Mouse (Mus musculus): ENCODE results near the gene Agbl4. TPM values are rescaled to one million over a fixed set of nuclear protein-coding genes. Genes with fewer than 3 reads are reported as not detected.

Gene Agbl4
- polyA plus RNA-seq, 1 experiment from 2014 or later = 3.4 TPM

DNA sequence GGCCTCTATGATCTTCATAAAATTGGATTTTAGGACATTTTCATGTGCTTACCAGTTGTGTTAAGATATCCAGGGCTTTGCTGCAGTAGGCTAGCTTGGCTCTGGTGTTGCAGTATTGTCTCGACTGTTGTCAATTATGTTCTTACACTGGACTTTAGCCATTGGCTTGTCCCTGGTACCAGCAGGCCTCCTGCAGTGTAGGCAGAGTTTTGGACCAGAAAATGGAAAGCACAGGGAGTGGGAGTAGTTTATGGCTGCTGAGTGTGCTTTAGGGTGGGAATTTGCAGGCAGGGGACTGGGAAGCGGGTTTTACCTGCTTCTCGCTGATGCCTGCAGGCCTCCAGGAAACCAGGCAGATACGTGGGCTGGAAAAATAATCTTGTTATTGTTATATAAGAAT, 132.3 kb downstream of the Agbl4 start:
- no peak overlapping the region for H3K4me2 ChIP-seq (ENCODE audit: low read depth, low read length)
- 82% methylated on average over 4 of the region's 4 CpGs for WGBS
- H3K27ac ChIP-seq (ENCODE audit: low read depth, low read length) = no peak overlapping the region
- no peak overlapping the region for H3K4me3 ChIP-seq (ENCODE audit: low read depth, low read length)
- no peaks in the 10 kb centered on the region for H3K27me3 ChIP-seq (ENCODE audit: control insufficient read depth, insufficient read depth, low read length)
- no peaks in the 10 kb centered on the region for H3K4me1 ChIP-seq (ENCODE audit: control insufficient read depth, insufficient read depth, low read length)
- H3K9ac ChIP-seq (replicated peaks; ENCODE audit: low read depth, low read length) = no peak overlapping the region
- no peak for ATAC-seq (ENCODE audit: low read depth)
- H3K9me3 ChIP-seq (ENCODE audit: control insufficient read depth, low read length) = no peaks in the 10 kb centered on the region
- H3K36me3 ChIP-seq (ENCODE audit: control insufficient read depth, insufficient read depth, low read length) = no peaks in the 10 kb centered on the region

DNA sequence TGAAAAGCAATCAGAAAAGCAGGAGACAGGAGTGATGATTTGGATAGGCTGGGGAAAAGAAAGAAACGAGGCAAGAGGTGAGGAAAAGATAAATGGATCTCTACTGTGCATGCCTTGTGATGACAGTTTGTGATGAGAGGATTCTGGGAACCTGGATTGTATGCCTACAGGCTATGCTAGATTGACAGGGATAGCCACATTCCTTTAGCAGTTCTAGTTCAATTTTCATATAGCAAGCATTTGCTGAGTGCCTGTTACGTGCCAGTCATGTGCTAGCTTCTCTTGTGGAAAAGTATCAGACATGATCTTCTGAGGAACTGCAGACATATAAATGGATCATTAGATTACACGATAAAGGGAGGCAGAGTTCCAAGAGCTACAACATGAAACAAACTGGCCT, 151.8 kb downstream of the Agbl4 start:
- Histone ChIP-seq H3K27ac (ENCODE audit: low read depth, low read length) (no peak overlapping the region), H3K9ac (replicated peaks; ENCODE audit: low read depth, low read length) (no peak overlapping the region), H3K27me3 (ENCODE audit: control insufficient read depth, insufficient read depth, low read length) (no peaks in the 10 kb centered on the region), H3K4me3 (ENCODE audit: low read depth, low read length) (no peak overlapping the region), H3K4me1 (ENCODE audit: control insufficient read depth, insufficient read depth, low read length) (no peaks in the 10 kb centered on the region), H3K36me3 (ENCODE audit: control insufficient read depth, insufficient read depth, low read length) (no peaks in the 10 kb centered on the region), H3K9me3 (ENCODE audit: control insufficient read depth, low read length) (no peaks in the 10 kb centered on the region), H3K4me2 (ENCODE audit: low read depth, low read length) (no peak overlapping the region)
- WGBS = 77% methylated on average over 3 of the region's 3 CpGs
- no peak for ATAC-seq (ENCODE audit: low read depth)

DNA sequence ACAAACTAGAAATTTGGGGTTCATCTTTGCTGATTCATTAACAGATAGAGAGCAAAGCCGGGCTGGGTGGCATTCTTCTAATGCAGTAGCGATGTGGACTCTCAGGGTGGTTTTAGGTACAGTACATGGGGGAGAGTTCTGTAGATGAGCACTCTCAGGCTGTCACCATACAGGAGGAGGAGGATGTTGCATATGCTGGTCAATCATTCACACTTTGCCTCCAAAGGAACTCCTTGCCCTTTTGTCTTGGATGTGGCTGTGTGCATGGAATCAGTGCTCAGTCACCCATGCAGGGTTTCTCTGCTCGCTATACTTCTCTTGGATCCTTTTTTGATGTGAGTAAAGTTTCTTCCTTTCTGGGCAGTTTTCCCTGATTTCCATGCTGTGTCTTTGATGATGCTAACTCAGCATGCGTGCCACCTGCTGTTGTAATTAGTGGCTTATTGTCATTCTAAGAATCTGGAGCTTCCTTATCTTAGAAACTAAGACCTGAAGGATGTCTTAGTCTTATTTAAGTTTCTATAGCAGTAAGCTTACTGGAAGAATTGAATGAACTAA, 200.3 kb downstream of the Agbl4 start:
- no peaks in the 10 kb centered on the region for H3K27me3 ChIP-seq (ENCODE audit: control insufficient read depth, insufficient read depth, low read length)
- no peak; the same call in 1 of the 2 replicates for ATAC-seq (ENCODE audit: low read depth)
- no peaks in the 10 kb centered on the region for H3K36me3 ChIP-seq (ENCODE audit: control insufficient read depth, insufficient read depth, low read length)
- no peaks in the 10 kb centered on the region for H3K9me3 ChIP-seq (ENCODE audit: control insufficient read depth, low read length)
- WGBS = 44% methylated on average over 4 of the region's 4 CpGs
- no peak overlapping the region for H3K4me3 ChIP-seq (ENCODE audit: low read depth, low read length)
- no peak overlapping the region for H3K4me2 ChIP-seq (ENCODE audit: low read depth, low read length)
- H3K9ac ChIP-seq (replicated peaks; ENCODE audit: low read depth, low read length) = no peak overlapping the region
- H3K27ac ChIP-seq (ENCODE audit: low read depth, low read length) = no peak overlapping the region
- no peaks in the 10 kb centered on the region for H3K4me1 ChIP-seq (ENCODE audit: control insufficient read depth, insufficient read depth, low read length)

DNA sequence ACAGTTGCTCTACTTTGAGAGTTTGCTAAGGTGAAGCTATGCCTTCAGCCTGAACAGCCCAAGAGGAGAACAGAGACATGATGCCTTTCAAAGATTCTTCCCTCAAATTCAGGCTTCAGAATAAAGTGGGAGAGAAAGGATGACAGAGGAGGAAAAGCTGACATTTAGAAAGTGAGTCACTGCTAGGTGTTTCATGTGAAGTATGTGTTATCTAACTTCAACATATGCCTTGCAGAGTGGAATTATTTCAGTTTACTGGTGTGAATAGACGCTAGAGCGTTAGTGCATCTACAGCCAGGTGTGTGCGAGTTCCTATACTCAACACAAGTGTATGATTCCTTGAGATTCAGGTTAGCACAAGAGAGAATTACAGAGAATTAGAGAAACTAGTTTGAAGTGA, 244.0 kb downstream of the Agbl4 start:
- H3K27me3 ChIP-seq (ENCODE audit: control insufficient read depth, insufficient read depth, low read length) = no peaks in the 10 kb centered on the region
- no peak overlapping the region for H3K4me3 ChIP-seq (ENCODE audit: low read depth, low read length)
- H3K36me3 ChIP-seq (ENCODE audit: control insufficient read depth, insufficient read depth, low read length) = no peaks in the 10 kb centered on the region
- 94% methylated on average over 3 of the region's 3 CpGs for WGBS
- H3K9ac ChIP-seq (replicated peaks; ENCODE audit: low read depth, low read length) = no peak overlapping the region
- H3K27ac ChIP-seq (ENCODE audit: low read depth, low read length) = no peak overlapping the region
- no peak overlapping the region for H3K4me2 ChIP-seq (ENCODE audit: low read depth, low read length)
- no peaks in the 10 kb centered on the region for H3K9me3 ChIP-seq (ENCODE audit: control insufficient read depth, low read length)
- H3K4me1 ChIP-seq (ENCODE audit: control insufficient read depth, insufficient read depth, low read length) = no peaks in the 10 kb centered on the region
- ATAC-seq (ENCODE audit: low read depth) = no peak

DNA sequence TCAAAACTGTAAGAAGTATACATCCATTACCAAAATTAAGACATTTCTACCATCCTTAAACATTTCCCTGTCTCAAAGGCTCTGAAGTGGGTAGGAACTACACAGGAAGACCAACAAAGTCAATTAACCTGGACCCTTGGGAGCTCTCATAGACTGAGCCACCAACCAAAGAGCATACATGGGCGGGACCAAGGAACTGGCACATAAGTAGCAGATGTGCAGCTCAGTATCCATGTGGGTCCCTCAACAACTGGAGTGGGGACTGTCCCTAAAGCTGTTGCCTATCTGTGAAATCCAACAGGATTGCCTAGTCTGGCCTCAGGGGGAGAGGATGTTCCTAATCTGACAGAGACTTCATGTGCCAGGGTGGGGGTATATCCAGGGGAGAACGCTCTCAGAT, 265.5 kb downstream of the Agbl4 start:
- 87% methylated on average over 2 of the region's 2 CpGs for WGBS
- H3K9ac ChIP-seq (replicated peaks; ENCODE audit: low read depth, low read length) = no peak overlapping the region
- no peaks in the 10 kb centered on the region for H3K4me1 ChIP-seq (ENCODE audit: control insufficient read depth, insufficient read depth, low read length)
- no peaks in the 10 kb centered on the region for H3K36me3 ChIP-seq (ENCODE audit: control insufficient read depth, insufficient read depth, low read length)
- no peaks in the 10 kb centered on the region for H3K9me3 ChIP-seq (ENCODE audit: control insufficient read depth, low read length)
- ATAC-seq (ENCODE audit: low read depth) = no peak
- no peak overlapping the region for H3K4me3 ChIP-seq (ENCODE audit: low read depth, low read length)
- no peak overlapping the region for H3K27ac ChIP-seq (ENCODE audit: low read depth, low read length)
- H3K27me3 ChIP-seq (ENCODE audit: control insufficient read depth, insufficient read depth, low read length) = no peaks in the 10 kb centered on the region
- no peak overlapping the region for H3K4me2 ChIP-seq (ENCODE audit: low read depth, low read length)

DNA sequence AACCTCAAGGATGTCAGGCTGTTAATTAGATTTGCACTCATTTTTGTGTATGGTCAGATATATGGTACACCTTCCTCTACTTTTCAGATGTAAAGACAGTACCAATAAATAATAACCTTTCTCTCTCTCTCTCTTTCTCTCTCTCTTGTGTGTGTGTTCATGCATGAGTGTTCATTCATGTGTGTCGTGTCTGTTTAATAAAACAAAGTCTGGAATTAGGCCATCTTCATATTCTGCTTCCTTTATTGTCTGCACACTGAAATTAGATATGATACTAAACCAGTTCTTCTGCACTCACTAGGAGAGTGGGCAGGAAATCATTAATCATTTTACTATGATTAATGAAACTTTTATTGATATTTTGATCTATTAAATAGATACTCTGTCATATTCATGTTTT, 276.7 kb downstream of the Agbl4 start:
- Histone ChIP-seq H3K27ac (ENCODE audit: low read depth, low read length) (no peak overlapping the region), H3K9me3 (ENCODE audit: control insufficient read depth, low read length) (no peaks in the 10 kb centered on the region), H3K4me3 (ENCODE audit: low read depth, low read length) (no peak overlapping the region), H3K4me2 (ENCODE audit: low read depth, low read length) (no peak overlapping the region), H3K4me1 (ENCODE audit: control insufficient read depth, insufficient read depth, low read length) (no peaks in the 10 kb centered on the region), H3K9ac (replicated peaks; ENCODE audit: low read depth, low read length) (no peak overlapping the region), H3K27me3 (ENCODE audit: control insufficient read depth, insufficient read depth, low read length) (no peaks in the 10 kb centered on the region), H3K36me3 (ENCODE audit: control insufficient read depth, insufficient read depth, low read length) (no peaks in the 10 kb centered on the region)
- 78% methylated on average over 1 of the region's 1 CpGs for WGBS
- no peak for ATAC-seq (ENCODE audit: low read depth)

DNA sequence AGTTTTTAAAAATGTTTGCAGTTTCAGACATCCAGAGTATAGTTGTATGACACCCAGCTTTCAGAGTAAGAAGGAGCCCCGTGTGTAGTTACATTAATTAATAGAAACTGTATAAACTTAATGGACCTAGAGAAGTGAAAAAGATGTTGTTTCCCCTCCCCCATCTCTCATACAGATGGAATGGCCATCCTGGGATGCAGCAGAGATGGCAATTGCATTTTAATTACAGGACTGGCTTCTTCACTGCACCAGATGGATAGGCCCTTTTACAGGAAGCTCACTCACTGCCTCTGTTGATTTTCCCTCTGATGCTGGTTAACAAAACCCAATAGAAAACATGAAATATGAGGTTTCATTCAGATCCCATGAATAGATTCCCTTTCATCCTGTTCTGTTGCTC, 337.7 kb downstream of the Agbl4 start:
- Histone ChIP-seq H3K4me1 (ENCODE audit: control insufficient read depth, insufficient read depth, low read length) (peaks cover 4% of the 10 kb centered on the region; the same call in 1 of the 2 replicates), H3K36me3 (ENCODE audit: control insufficient read depth, insufficient read depth, low read length) (no peaks in the 10 kb centered on the region), H3K27ac (ENCODE audit: low read depth, low read length) (no peak overlapping the region), H3K9ac (replicated peaks; ENCODE audit: low read depth, low read length) (no peak overlapping the region), H3K27me3 (ENCODE audit: control insufficient read depth, insufficient read depth, low read length) (no peaks in the 10 kb centered on the region), H3K9me3 (ENCODE audit: control insufficient read depth, low read length) (no peaks in the 10 kb centered on the region), H3K4me2 (ENCODE audit: low read depth, low read length) (no peak overlapping the region), H3K4me3 (ENCODE audit: low read depth, low read length) (no peak overlapping the region)
- WGBS = 33% methylated on average over 1 of the region's 1 CpGs
- ATAC-seq (ENCODE audit: low read depth) = peak; percentile 90

DNA sequence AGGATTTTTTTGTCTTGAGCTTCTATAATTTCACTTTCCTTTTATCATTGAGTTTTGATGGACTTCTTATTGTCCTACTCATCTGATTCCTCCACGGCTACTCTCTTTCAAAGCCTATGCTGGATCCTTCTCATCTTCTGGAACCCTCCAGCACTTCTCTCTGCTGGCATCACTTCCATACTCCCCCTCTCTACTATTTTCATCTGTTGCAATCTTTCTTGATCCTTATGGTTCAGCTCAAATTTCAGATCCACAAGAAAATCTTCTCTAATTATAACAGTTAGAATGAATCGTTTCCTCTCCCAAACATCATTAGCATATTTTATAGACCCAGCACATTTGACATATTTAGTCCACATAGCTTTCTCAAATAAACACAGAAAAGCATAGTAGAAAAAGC, 360.5 kb downstream of the Agbl4 start:
- H3K36me3 ChIP-seq (ENCODE audit: control insufficient read depth, insufficient read depth, low read length) = no peaks in the 10 kb centered on the region
- no peak overlapping the region for H3K4me2 ChIP-seq (ENCODE audit: low read depth, low read length)
- H3K27ac ChIP-seq (ENCODE audit: low read depth, low read length) = no peak overlapping the region
- H3K27me3 ChIP-seq (ENCODE audit: control insufficient read depth, insufficient read depth, low read length) = no peaks in the 10 kb centered on the region
- no peaks in the 10 kb centered on the region for H3K9me3 ChIP-seq (ENCODE audit: control insufficient read depth, low read length)
- ATAC-seq (ENCODE audit: low read depth) = no peak
- no peaks in the 10 kb centered on the region for H3K4me1 ChIP-seq (ENCODE audit: control insufficient read depth, insufficient read depth, low read length)
- H3K4me3 ChIP-seq (ENCODE audit: low read depth, low read length) = no peak overlapping the region
- H3K9ac ChIP-seq (replicated peaks; ENCODE audit: low read depth, low read length) = no peak overlapping the region
- 84% methylated on average over 2 of the region's 2 CpGs for WGBS

DNA sequence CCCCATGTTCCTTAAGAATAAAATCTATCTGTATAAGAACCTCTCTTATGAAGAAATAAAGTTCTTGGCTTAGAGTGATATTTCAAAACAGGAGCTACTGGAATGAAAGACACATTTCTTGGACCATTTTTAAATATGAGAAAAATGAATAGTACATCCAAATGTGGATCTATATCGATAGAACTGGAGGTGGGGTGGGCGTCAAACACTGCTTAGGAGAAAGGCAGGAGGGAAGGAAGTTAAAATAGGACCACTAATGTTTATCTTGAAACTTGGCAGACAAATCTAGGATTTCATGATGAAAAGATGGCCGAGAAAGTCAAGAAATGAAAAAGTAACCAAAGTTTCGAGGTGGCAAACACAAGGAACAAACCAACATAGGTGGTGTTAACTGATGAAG, 391.1 kb downstream of the Agbl4 start:
- Histone ChIP-seq H3K36me3 (ENCODE audit: control insufficient read depth, insufficient read depth, low read length) (no peaks in the 10 kb centered on the region), H3K4me2 (ENCODE audit: low read depth, low read length) (no peak overlapping the region), H3K4me1 (ENCODE audit: control insufficient read depth, insufficient read depth, low read length) (no peaks in the 10 kb centered on the region), H3K27me3 (ENCODE audit: control insufficient read depth, insufficient read depth, low read length) (no peaks in the 10 kb centered on the region), H3K27ac (ENCODE audit: low read depth, low read length) (no peak overlapping the region), H3K4me3 (ENCODE audit: low read depth, low read length) (no peak overlapping the region), H3K9ac (replicated peaks; ENCODE audit: low read depth, low read length) (no peak overlapping the region), H3K9me3 (ENCODE audit: control insufficient read depth, low read length) (no peaks in the 10 kb centered on the region)
- WGBS = 86% methylated on average over 4 of the region's 4 CpGs
- ATAC-seq (ENCODE audit: low read depth) = no peak

DNA sequence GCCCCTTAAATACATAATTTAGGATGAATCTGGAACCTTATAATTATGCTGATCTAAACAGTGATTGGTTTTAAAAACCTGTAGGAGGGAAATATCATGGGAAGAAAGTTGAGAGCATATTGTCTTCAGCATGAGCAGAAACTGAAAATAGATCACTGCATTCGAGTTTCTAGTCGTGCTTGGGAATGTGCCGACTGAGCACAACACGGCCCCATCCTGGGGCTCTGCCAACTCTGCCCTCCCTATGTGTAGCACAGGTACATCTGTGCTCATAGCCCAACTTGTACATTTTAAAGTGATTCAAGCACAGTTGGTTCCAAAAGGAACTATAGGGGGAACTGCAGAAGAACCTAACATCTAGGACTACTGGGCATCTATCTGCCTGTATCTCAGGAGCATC, 402.4 kb downstream of the Agbl4 start:
- H3K27me3 ChIP-seq (ENCODE audit: control insufficient read depth, insufficient read depth, low read length) = no peaks in the 10 kb centered on the region
- no peaks in the 10 kb centered on the region for H3K36me3 ChIP-seq (ENCODE audit: control insufficient read depth, insufficient read depth, low read length)
- H3K9ac ChIP-seq (replicated peaks; ENCODE audit: low read depth, low read length) = no peak overlapping the region
- 92% methylated on average over 4 of the region's 4 CpGs for WGBS
- no peaks in the 10 kb centered on the region for H3K9me3 ChIP-seq (ENCODE audit: control insufficient read depth, low read length)
- no peaks in the 10 kb centered on the region for H3K4me1 ChIP-seq (ENCODE audit: control insufficient read depth, insufficient read depth, low read length)
- ATAC-seq (ENCODE audit: low read depth) = no peak
- H3K4me2 ChIP-seq (ENCODE audit: low read depth, low read length) = no peak overlapping the region
- H3K4me3 ChIP-seq (ENCODE audit: low read depth, low read length) = no peak overlapping the region
- no peak overlapping the region for H3K27ac ChIP-seq (ENCODE audit: low read depth, low read length)
